Mouse (Mus musculus): ENCODE data around the gene Zfyve27. TPM values are rescaled to one million over a fixed set of nuclear protein-coding genes. Genes with fewer than 3 reads are reported as not detected.

The Zfyve27 gene
- polyA plus RNA-seq, 1 experiment from 2014 or later: 19.5 TPM

GRCm38 (mm10) chr19:42229499-42230287, 65.9 kb downstream of the Zfyve27 start:
- ATAC-seq (no peak), DNase-seq (ENCODE audit: low spot score) (no peak)
- Histone ChIP-seq H3K36me3 (ENCODE audit: control insufficient read depth, insufficient read depth, low read length) (no peaks in the 10 kb centered on the region), H3K27me3 (replicated peaks; ENCODE audit: control insufficient read depth, insufficient read depth, low read length) (no peaks in the 10 kb centered on the region), H3K27ac (ENCODE audit: low read depth, low read length) (no peak overlapping the region), H3K4me3 (ENCODE audit: low read depth, low read length) (no peak overlapping the region), H3K4me1 (ENCODE audit: control insufficient read depth, insufficient read depth, low read length) (no peaks in the 10 kb centered on the region), H3K4me2 (ENCODE audit: low read length) (no peak overlapping the region), H3K9me3 (replicated peaks; ENCODE audit: control insufficient read depth, low read length) (no peaks in the 10 kb centered on the region), H3K9ac (ENCODE audit: low read length) (no peak overlapping the region)
- 81% methylated on average over 17 of the region's 17 CpGs for WGBS

- 74% methylated on average over 5 of the region's 5 CpGs for WGBS
- ATAC-seq (no peak), DNase-seq (ENCODE audit: low spot score) (no peak)
- Histone ChIP-seq H3K9ac (ENCODE audit: low read length) (no peak overlapping the region), H3K4me1 (ENCODE audit: control insufficient read depth, insufficient read depth, low read length) (no peaks in the 10 kb centered on the region), H3K36me3 (ENCODE audit: control insufficient read depth, insufficient read depth, low read length) (no peaks in the 10 kb centered on the region), H3K9me3 (replicated peaks; ENCODE audit: control insufficient read depth, low read length) (no peaks in the 10 kb centered on the region), H3K4me3 (ENCODE audit: low read depth, low read length) (no peak overlapping the region), H3K27ac (ENCODE audit: low read depth, low read length) (no peak overlapping the region), H3K27me3 (replicated peaks; ENCODE audit: control insufficient read depth, insufficient read depth, low read length) (no peaks in the 10 kb centered on the region), H3K4me2 (ENCODE audit: low read length) (no peak overlapping the region)
Observed at GRCm38 (mm10) chr19:42230288-42230568, 66.5 kb downstream of the Zfyve27 start.

GRCm38 (mm10) chr19:42230986-42231385, 67.2 kb downstream of the Zfyve27 start:
- ATAC-seq (no peak), DNase-seq (ENCODE audit: low spot score) (no peak)
- 89% methylated on average over 13 of the region's 13 CpGs for WGBS
- no peaks in the 10 kb centered on the region for H3K36me3 ChIP-seq (ENCODE audit: control insufficient read depth, insufficient read depth, low read length)
- no peak overlapping the region for H3K9ac ChIP-seq (ENCODE audit: low read length)
- H3K27me3 ChIP-seq (replicated peaks; ENCODE audit: control insufficient read depth, insufficient read depth, low read length): no peaks in the 10 kb centered on the region
- H3K27ac ChIP-seq (ENCODE audit: low read depth, low read length): no peak overlapping the region
- H3K4me2 ChIP-seq (ENCODE audit: low read length): no peak overlapping the region
- no peak overlapping the region for H3K4me3 ChIP-seq (ENCODE audit: low read depth, low read length)
- H3K4me1 ChIP-seq (ENCODE audit: control insufficient read depth, insufficient read depth, low read length): no peaks in the 10 kb centered on the region
- H3K9me3 ChIP-seq (replicated peaks; ENCODE audit: control insufficient read depth, low read length): no peaks in the 10 kb centered on the region

GRCm38 (mm10) chr19:42237602-42238340, 74.0 kb downstream of the Zfyve27 start:
- Histone ChIP-seq H3K4me1 (ENCODE audit: control insufficient read depth, insufficient read depth, low read length) (peaks cover 4% of the 10 kb centered on the region; the same call in 1 of the 2 replicates), H3K9ac (ENCODE audit: low read length) (no peak overlapping the region), H3K27me3 (replicated peaks; ENCODE audit: control insufficient read depth, insufficient read depth, low read length) (no peaks in the 10 kb centered on the region), H3K4me3 (ENCODE audit: low read depth, low read length) (no peak overlapping the region), H3K27ac (ENCODE audit: low read depth, low read length) (peak overlapping the region; percentile 22; the same call in 1 of the 2 replicates), H3K9me3 (replicated peaks; ENCODE audit: control insufficient read depth, low read length) (no peaks in the 10 kb centered on the region), H3K36me3 (ENCODE audit: control insufficient read depth, insufficient read depth, low read length) (no peaks in the 10 kb centered on the region), H3K4me2 (ENCODE audit: low read length) (no peak overlapping the region)
- ATAC-seq (peak; percentile 44; the same call in 1 of the 2 replicates), DNase-seq (ENCODE audit: low spot score) (peak; percentile 46)
- WGBS: 8% methylated on average over 4 of the region's 4 CpGs

- peak overlapping the region; percentile 22; the same call in 1 of the 2 replicates for H3K27ac ChIP-seq (ENCODE audit: low read depth, low read length)
- no peaks in the 10 kb centered on the region for H3K9me3 ChIP-seq (replicated peaks; ENCODE audit: control insufficient read depth, low read length)
- WGBS: 73% methylated on average over 7 of the region's 7 CpGs
- ATAC-seq (no peak), DNase-seq (ENCODE audit: low spot score) (no peak)
- no peak overlapping the region for H3K4me2 ChIP-seq (ENCODE audit: low read length)
- H3K4me1 ChIP-seq (ENCODE audit: control insufficient read depth, insufficient read depth, low read length): peaks cover 4% of the 10 kb centered on the region; the same call in 1 of the 2 replicates
- H3K27me3 ChIP-seq (replicated peaks; ENCODE audit: control insufficient read depth, insufficient read depth, low read length): no peaks in the 10 kb centered on the region
- H3K9ac ChIP-seq (ENCODE audit: low read length): no peak overlapping the region
- H3K4me3 ChIP-seq (ENCODE audit: low read depth, low read length): no peak overlapping the region
- no peaks in the 10 kb centered on the region for H3K36me3 ChIP-seq (ENCODE audit: control insufficient read depth, insufficient read depth, low read length)
Observed at GRCm38 (mm10) chr19:42238341-42238715, 74.6 kb downstream of the Zfyve27 start.

- peaks cover 4% of the 10 kb centered on the region; the same call in 1 of the 2 replicates for H3K4me1 ChIP-seq (ENCODE audit: control insufficient read depth, insufficient read depth, low read length)
- H3K27ac ChIP-seq (ENCODE audit: low read depth, low read length): no peak overlapping the region
- no peaks in the 10 kb centered on the region for H3K36me3 ChIP-seq (ENCODE audit: control insufficient read depth, insufficient read depth, low read length)
- H3K9ac ChIP-seq (ENCODE audit: low read length): no peak overlapping the region
- 52% methylated on average over 8 of the region's 8 CpGs for WGBS
- no peak for ATAC-seq
- H3K4me2 ChIP-seq (ENCODE audit: low read length): no peak overlapping the region
- DNase-seq (ENCODE audit: low spot score): no peak
- no peaks in the 10 kb centered on the region for H3K9me3 ChIP-seq (replicated peaks; ENCODE audit: control insufficient read depth, low read length)
- H3K4me3 ChIP-seq (ENCODE audit: low read depth, low read length): no peak overlapping the region
- no peaks in the 10 kb centered on the region for H3K27me3 ChIP-seq (replicated peaks; ENCODE audit: control insufficient read depth, insufficient read depth, low read length)
Observed at GRCm38 (mm10) chr19:42240881-42241280, 77.1 kb downstream of the Zfyve27 start.

- Histone ChIP-seq H3K27ac (ENCODE audit: low read depth, low read length) (no peak overlapping the region), H3K36me3 (ENCODE audit: control insufficient read depth, insufficient read depth, low read length) (no peaks in the 10 kb centered on the region), H3K4me3 (ENCODE audit: low read depth, low read length) (no peak overlapping the region), H3K9me3 (replicated peaks; ENCODE audit: control insufficient read depth, low read length) (no peaks in the 10 kb centered on the region), H3K4me2 (ENCODE audit: low read length) (no peak overlapping the region), H3K9ac (ENCODE audit: low read length) (no peak overlapping the region), H3K27me3 (replicated peaks; ENCODE audit: control insufficient read depth, insufficient read depth, low read length) (no peaks in the 10 kb centered on the region), H3K4me1 (ENCODE audit: control insufficient read depth, insufficient read depth, low read length) (no peaks in the 10 kb centered on the region)
- ATAC-seq (no peak), DNase-seq (ENCODE audit: low spot score) (no peak)
- 70% methylated on average over 3 of the region's 3 CpGs for WGBS
Observed at GRCm38 (mm10) chr19:42243401-42243800, 79.7 kb downstream of the Zfyve27 start.
